Mouse (Mus musculus) naive thymus-derived CD4-positive, alpha-beta T cell, adult 5 months (primary cell): ENCODE data around the gene Gm11564. TPM values are rescaled to one million over a fixed set of nuclear protein-coding genes. Genes with fewer than 3 reads are reported as not detected.

ENCODE experiments used
- polyA plus RNA-seq: library from polyadenylated mRNA; unstranded; fragments of 100-300 nt; shearing (Covaris generic); gene quantifications from one replicate; pipeline ENCODE4 v1.2.1, GENCODE M21; 2017

The Gm11564 gene
- not detected for polyA plus RNA-seq

GRCm38 (mm10) chr11:99815566-99815965, at the start of gene Gm11564:
TSS of gene Gm11564 (minus strand) at chr11:99815666.

GRCm38 (mm10) chr11:99864176-99864575, 48.7 kb upstream of the Gm11564 start, which contains the start of gene Gm11559:
TSS of gene Gm11559 (plus strand) at chr11:99864476.

GRCm38 (mm10) chr11:99857617-99858016, 42.2 kb upstream of the Gm11564 start, which contains the start of gene Gm11568:
TSS of gene Gm11568 (plus strand) at chr11:99857917.

GRCm38 (mm10) chr11:99851508-99851907, 36.0 kb upstream of the Gm11564 start, which contains the start of gene Krtap4-16:
TSS of gene Krtap4-16 (minus strand) at chr11:99851608.

GRCm38 (mm10) chr11:99837966-99838365, 22.5 kb upstream of the Gm11564 start, which contains the start of gene 2300003K06Rik:
TSS of gene 2300003K06Rik (minus strand) at chr11:99838066.

GRCm38 (mm10) chr11:99809792-99810191, 5.7 kb downstream of the Gm11564 start, which contains the start of gene Krtap4-13:
TSS of gene Krtap4-13 (minus strand) at chr11:99809892.

GRCm38 (mm10) chr11:99804346-99804745, 11.1 kb downstream of the Gm11564 start, which contains the start of gene Gm11554:
TSS of gene Gm11554 (minus strand) at chr11:99804446.

GRCm38 (mm10) chr11:99798832-99799231, 16.6 kb downstream of the Gm11564 start, which contains the start of gene Gm11569:
TSS of gene Gm11569 (minus strand) at chr11:99798932.

GRCm38 (mm10) chr11:99793367-99793766, 22.1 kb downstream of the Gm11564 start, which contains the start of gene Gm11596:
TSS of gene Gm11596 (minus strand) at chr11:99793467.

GRCm38 (mm10) chr11:99784900-99785299, 30.6 kb downstream of the Gm11564 start, which contains the start of gene Krtap4-9:
TSS of gene Krtap4-9 (plus strand) at chr11:99785200.

GRCm38 (mm10) chr11:99780604-99781003, 34.9 kb downstream of the Gm11564 start, which contains the start of gene Krtap4-8:
TSS of gene Krtap4-8 (minus strand) at chr11:99780704.

GRCm38 (mm10) chr11:99772813-99773212, 42.7 kb downstream of the Gm11564 start, which contains the start of gene Gm11595:
TSS of gene Gm11595 (minus strand) at chr11:99772913.

Other genes starting within 250 kb of the Gm11564 start
- gene Krtap3-1, start 249.0 kb downstream of the Gm11564 start, polyA plus RNA-seq = not detected
- gene Krtap1-5, start 234.7 kb downstream of the Gm11564 start, polyA plus RNA-seq = not detected
- gene Krtap1-4, start 232.0 kb downstream of the Gm11564 start, polyA plus RNA-seq = not detected
- gene Krtap1-3, start 224.3 kb downstream of the Gm11564 start, polyA plus RNA-seq = not detected
- gene Krtap9-3, start 217.6 kb downstream of the Gm11564 start, polyA plus RNA-seq = not detected
- not detected for gene Gm11938, start 212.4 kb downstream of the Gm11564 start, polyA plus RNA-seq
- gene Gm11937, start 205.5 kb downstream of the Gm11564 start, polyA plus RNA-seq = not detected
- not detected for gene Krtap2-4, start 200.8 kb downstream of the Gm11564 start, polyA plus RNA-seq
- gene Gm11562, start 195.2 kb downstream of the Gm11564 start, polyA plus RNA-seq = not detected
- gene Krtap4-1, start 187.4 kb downstream of the Gm11564 start, polyA plus RNA-seq = not detected
- gene Krtap4-2, start 180.6 kb downstream of the Gm11564 start, polyA plus RNA-seq = not detected
- gene Krtap4-7, start 171.6 kb downstream of the Gm11564 start, polyA plus RNA-seq = not detected
- gene Gm11555, start 165.4 kb downstream of the Gm11564 start, polyA plus RNA-seq = not detected
- gene Gm11563, start 156.7 kb downstream of the Gm11564 start, polyA plus RNA-seq = not detected
- not detected for gene Krtap4-6, start 149.7 kb downstream of the Gm11564 start, polyA plus RNA-seq
- not detected for gene Gm14190, start 124.9 kb downstream of the Gm11564 start, polyA plus RNA-seq
- gene Gm14180, start 81.4 kb downstream of the Gm11564 start, polyA plus RNA-seq = not detected
- gene Gm11595, start 42.8 kb downstream of the Gm11564 start, polyA plus RNA-seq = not detected
- gene Krtap4-8, start 35.0 kb downstream of the Gm11564 start, polyA plus RNA-seq = not detected
- gene Krtap4-9, start 30.5 kb downstream of the Gm11564 start, polyA plus RNA-seq = not detected
- gene Gm11596, start 22.2 kb downstream of the Gm11564 start, polyA plus RNA-seq = not detected
- not detected for gene Gm11569, start 16.7 kb downstream of the Gm11564 start, polyA plus RNA-seq
- gene Gm11554, start 11.2 kb downstream of the Gm11564 start, polyA plus RNA-seq = not detected
- not detected for gene Krtap4-13, start 5.8 kb downstream of the Gm11564 start, polyA plus RNA-seq
- not detected for gene 2300003K06Rik, start 22.4 kb upstream of the Gm11564 start, polyA plus RNA-seq
- not detected for gene Krtap4-16, start 35.9 kb upstream of the Gm11564 start, polyA plus RNA-seq
- gene Gm11568, start 42.3 kb upstream of the Gm11564 start, polyA plus RNA-seq = not detected
- not detected for gene Gm11559, start 48.8 kb upstream of the Gm11564 start, polyA plus RNA-seq
- not detected for gene Krtap9-1, start 57.7 kb upstream of the Gm11564 start, polyA plus RNA-seq
- gene Gm11567, start 63.5 kb upstream of the Gm11564 start, polyA plus RNA-seq = not detected
- not detected for gene Krtap31-1, start 92.3 kb upstream of the Gm11564 start, polyA plus RNA-seq
- not detected for gene Gm11565, start 99.1 kb upstream of the Gm11564 start, polyA plus RNA-seq
- gene Krtap31-2, start 120.6 kb upstream of the Gm11564 start, polyA plus RNA-seq = not detected
- gene Krtap9-5, start 132.8 kb upstream of the Gm11564 start, polyA plus RNA-seq = not detected
- not detected for gene Krtap29-1, start 163.4 kb upstream of the Gm11564 start, polyA plus RNA-seq
- not detected for gene Krtap16-1, start 170.9 kb upstream of the Gm11564 start, polyA plus RNA-seq
- gene Krtap17-1, start 178.3 kb upstream of the Gm11564 start, polyA plus RNA-seq = not detected
- not detected for gene Krt33a, start 200.5 kb upstream of the Gm11564 start, polyA plus RNA-seq
- not detected for gene Krt33b, start 214.2 kb upstream of the Gm11564 start, polyA plus RNA-seq
- not detected for gene Krt34, start 225.9 kb upstream of the Gm11564 start, polyA plus RNA-seq
- gene Krt31, start 234.9 kb upstream of the Gm11564 start, polyA plus RNA-seq = not detected